Mouse (Mus musculus): Measurements from ENCODE around the gene Rpl9-ps6. TPM values are rescaled to one million over a fixed set of nuclear protein-coding genes. Genes with fewer than 3 reads are reported as not detected.

Rpl9-ps6 gene
- polyA plus RNA-seq, 1 experiment: 27.8 TPM

- H3K4me3 ChIP-seq (replicated peaks; ENCODE audit: insufficient read depth, low read depth, low read length): no peak overlapping the region
- H3K4me1 ChIP-seq (ENCODE audit: control insufficient read depth, insufficient read depth, low read length): no peaks in the 10 kb centered on the region
- no peak for DNase-seq
- H3K27ac ChIP-seq (ENCODE audit: insufficient read depth, low read length): no peak overlapping the region
- WGBS: 71% methylated on average over 6 of the region's 6 CpGs
- H3K27me3 ChIP-seq (ENCODE audit: control insufficient read depth, insufficient read depth, low read length): no peaks in the 10 kb centered on the region
- peak; percentile 37; the same call in 1 of the 2 replicates for TF ChIP-seq CTCF (IDR thresholded peaks at IDR 0.05; ENCODE audit: borderline replicate concordance, insufficient read depth, low read depth, low read length)
- TF ChIP-seq POLR2A (IDR thresholded peaks at IDR 0.05; ENCODE audit: borderline replicate concordance, insufficient read depth, low read length): no peak
Observed at GRCm38 (mm10) chr19:32501414-32501813, 35.0 kb upstream of the Rpl9-ps6 start.

- no peaks in the 10 kb centered on the region for H3K4me1 ChIP-seq (ENCODE audit: control insufficient read depth, insufficient read depth, low read length)
- H3K4me3 ChIP-seq (replicated peaks; ENCODE audit: insufficient read depth, low read depth, low read length): no peak overlapping the region
- H3K27me3 ChIP-seq (ENCODE audit: control insufficient read depth, insufficient read depth, low read length): no peaks in the 10 kb centered on the region
- 98% methylated on average over 5 of the region's 5 CpGs for WGBS
- no peak for TF ChIP-seq CTCF (IDR thresholded peaks at IDR 0.05; ENCODE audit: borderline replicate concordance, insufficient read depth, low read depth, low read length)
- TF ChIP-seq POLR2A (IDR thresholded peaks at IDR 0.05; ENCODE audit: borderline replicate concordance, insufficient read depth, low read length): no peak
- no peak for DNase-seq
- H3K27ac ChIP-seq (ENCODE audit: insufficient read depth, low read length): no peak overlapping the region
Observed at GRCm38 (mm10) chr19:32498002-32498401, 31.6 kb upstream of the Rpl9-ps6 start.

GRCm38 (mm10) chr19:32497411-32497810 lies 31.0 kb upstream of the Rpl9-ps6 start:
- Histone ChIP-seq H3K27me3 (ENCODE audit: control insufficient read depth, insufficient read depth, low read length) (no peaks in the 10 kb centered on the region), H3K27ac (ENCODE audit: insufficient read depth, low read length) (no peak overlapping the region), H3K4me1 (ENCODE audit: control insufficient read depth, insufficient read depth, low read length) (no peaks in the 10 kb centered on the region), H3K4me3 (replicated peaks; ENCODE audit: insufficient read depth, low read depth, low read length) (no peak overlapping the region)
- 90% methylated on average over 6 of the region's 6 CpGs for WGBS
- TF ChIP-seq CTCF (IDR thresholded peaks at IDR 0.05; ENCODE audit: borderline replicate concordance, insufficient read depth, low read depth, low read length): no peak
- TF ChIP-seq POLR2A (IDR thresholded peaks at IDR 0.05; ENCODE audit: borderline replicate concordance, insufficient read depth, low read length): no peak
- no peak for DNase-seq

GRCm38 (mm10) chr19:32495034-32495433 lies 28.7 kb upstream of the Rpl9-ps6 start:
- WGBS: 87% methylated on average over 11 of the region's 11 CpGs

GRCm38 (mm10) chr19:32494611-32495010 lies 28.2 kb upstream of the Rpl9-ps6 start:
- 82% methylated on average over 13 of the region's 13 CpGs for WGBS
- Histone ChIP-seq H3K27ac (ENCODE audit: insufficient read depth, low read length) (no peak overlapping the region), H3K4me3 (replicated peaks; ENCODE audit: insufficient read depth, low read depth, low read length) (no peak overlapping the region), H3K4me1 (ENCODE audit: control insufficient read depth, insufficient read depth, low read length) (no peaks in the 10 kb centered on the region), H3K27me3 (ENCODE audit: control insufficient read depth, insufficient read depth, low read length) (no peaks in the 10 kb centered on the region)
- no peak for DNase-seq
- TF ChIP-seq POLR2A (IDR thresholded peaks at IDR 0.05; ENCODE audit: borderline replicate concordance, insufficient read depth, low read length): no peak
- no peak for TF ChIP-seq CTCF (IDR thresholded peaks at IDR 0.05; ENCODE audit: borderline replicate concordance, insufficient read depth, low read depth, low read length)

More at GRCm38 (mm10) chr19:32495034-32495433, 28.7 kb upstream of the Rpl9-ps6 start:
- H3K4me1 ChIP-seq (ENCODE audit: control insufficient read depth, insufficient read depth, low read length): no peaks in the 10 kb centered on the region
- H3K4me3 ChIP-seq (replicated peaks; ENCODE audit: insufficient read depth, low read depth, low read length): no peak overlapping the region
- TF ChIP-seq CTCF (IDR thresholded peaks at IDR 0.05; ENCODE audit: borderline replicate concordance, insufficient read depth, low read depth, low read length): no peak
- TF ChIP-seq POLR2A (IDR thresholded peaks at IDR 0.05; ENCODE audit: borderline replicate concordance, insufficient read depth, low read length): no peak
- H3K27ac ChIP-seq (ENCODE audit: insufficient read depth, low read length): no peak overlapping the region
- no peak for DNase-seq
- H3K27me3 ChIP-seq (ENCODE audit: control insufficient read depth, insufficient read depth, low read length): no peaks in the 10 kb centered on the region

GRCm38 (mm10) chr19:32493471-32493870 lies 27.1 kb upstream of the Rpl9-ps6 start:
- no peak overlapping the region for H3K27ac ChIP-seq (ENCODE audit: insufficient read depth, low read length)
- no peaks in the 10 kb centered on the region for H3K4me1 ChIP-seq (ENCODE audit: control insufficient read depth, insufficient read depth, low read length)
- no peaks in the 10 kb centered on the region for H3K27me3 ChIP-seq (ENCODE audit: control insufficient read depth, insufficient read depth, low read length)
- TF ChIP-seq CTCF (IDR thresholded peaks at IDR 0.05; ENCODE audit: borderline replicate concordance, insufficient read depth, low read depth, low read length) (no peak), POLR2A (IDR thresholded peaks at IDR 0.05; ENCODE audit: borderline replicate concordance, insufficient read depth, low read length) (no peak)
- H3K4me3 ChIP-seq (replicated peaks; ENCODE audit: insufficient read depth, low read depth, low read length): no peak overlapping the region
- 71% methylated on average over 8 of the region's 8 CpGs for WGBS
- DNase-seq: no peak

- Histone ChIP-seq H3K27ac (ENCODE audit: insufficient read depth, low read length) (no peak overlapping the region), H3K4me3 (replicated peaks; ENCODE audit: insufficient read depth, low read depth, low read length) (no peak overlapping the region), H3K4me1 (ENCODE audit: control insufficient read depth, insufficient read depth, low read length) (0 out of 2 replicates have a peak, but pooled peaks cover under 1% of the 10 kb centered on the region), H3K27me3 (ENCODE audit: control insufficient read depth, insufficient read depth, low read length) (no peaks in the 10 kb centered on the region)
- DNase-seq: no peak
- TF ChIP-seq CTCF (IDR thresholded peaks at IDR 0.05; ENCODE audit: borderline replicate concordance, insufficient read depth, low read depth, low read length): no peak
- TF ChIP-seq POLR2A (IDR thresholded peaks at IDR 0.05; ENCODE audit: borderline replicate concordance, insufficient read depth, low read length): no peak
- 90% methylated on average over 5 of the region's 5 CpGs for WGBS
Observed at GRCm38 (mm10) chr19:32492981-32493380, 26.6 kb upstream of the Rpl9-ps6 start.

- H3K4me3 ChIP-seq (replicated peaks; ENCODE audit: insufficient read depth, low read depth, low read length): no peak overlapping the region
- 94% methylated on average over 3 of the region's 3 CpGs for WGBS
- 0 out of 2 replicates have a peak, but pooled peaks cover 3% of the 10 kb centered on the region for H3K4me1 ChIP-seq (ENCODE audit: control insufficient read depth, insufficient read depth, low read length)
- no peaks in the 10 kb centered on the region for H3K27me3 ChIP-seq (ENCODE audit: control insufficient read depth, insufficient read depth, low read length)
- no peak overlapping the region for H3K27ac ChIP-seq (ENCODE audit: insufficient read depth, low read length)
- TF ChIP-seq CTCF (IDR thresholded peaks at IDR 0.05; ENCODE audit: borderline replicate concordance, insufficient read depth, low read depth, low read length) (no peak), POLR2A (IDR thresholded peaks at IDR 0.05; ENCODE audit: borderline replicate concordance, insufficient read depth, low read length) (no peak)
- no peak for DNase-seq
Observed at GRCm38 (mm10) chr19:32492339-32492738, 26.0 kb upstream of the Rpl9-ps6 start.
